Mouse (Mus musculus): ENCODE results near the gene Gm15737. TPM values are rescaled to one million over a fixed set of nuclear protein-coding genes. Genes with fewer than 3 reads are reported as not detected.

Gene Gm15737
- not detected in 2 replicates for polyA plus RNA-seq (2012; rRNA removed)

- DNase-seq, result no peak
- H3K4me1 ChIP-seq (ENCODE audit: control insufficient read depth, insufficient read depth, low read length), result no peaks in the 10 kb centered on the region
- TF ChIP-seq CTCF (IDR thresholded peaks at IDR 0.05; ENCODE audit: borderline replicate concordance, insufficient read depth, low read depth, low read length) (no peak), POLR2A (IDR thresholded peaks at IDR 0.05; ENCODE audit: borderline replicate concordance, insufficient read depth, low read length) (no peak)
- no peaks in the 10 kb centered on the region for H3K27me3 ChIP-seq (ENCODE audit: control insufficient read depth, insufficient read depth, low read length)
- WGBS, result 58% methylated on average over 4 of the region's 4 CpGs
- H3K27ac ChIP-seq (ENCODE audit: insufficient read depth, low read length), result no peak within 1 kb of the TSS
- H3K4me3 ChIP-seq (replicated peaks; ENCODE audit: insufficient read depth, low read depth, low read length), result no peak within 1 kb of the TSS
Observed at GRCm38 (mm10) chr6:92869089-92869581, at the start of gene Gm15737. Gm15737 (plus strand) TSS chr6:92869357.

GRCm38 (mm10) chr6:92821606-92822005 is 47.6 kb upstream of the Gm15737 start:
- H3K4me1 ChIP-seq (ENCODE audit: control insufficient read depth, insufficient read depth, low read length), result no peaks in the 10 kb centered on the region
- H3K4me3 ChIP-seq (replicated peaks; ENCODE audit: insufficient read depth, low read depth, low read length), result no peak overlapping the region
- no peak overlapping the region for H3K27ac ChIP-seq (ENCODE audit: insufficient read depth, low read length)
- no peak for DNase-seq
- 40% methylated on average over 5 of the region's 5 CpGs for WGBS
- TF ChIP-seq POLR2A (IDR thresholded peaks at IDR 0.05; ENCODE audit: borderline replicate concordance, insufficient read depth, low read length), result no peak
- no peak for TF ChIP-seq CTCF (IDR thresholded peaks at IDR 0.05; ENCODE audit: borderline replicate concordance, insufficient read depth, low read depth, low read length)
- H3K27me3 ChIP-seq (ENCODE audit: control insufficient read depth, insufficient read depth, low read length), result no peaks in the 10 kb centered on the region

DNA sequence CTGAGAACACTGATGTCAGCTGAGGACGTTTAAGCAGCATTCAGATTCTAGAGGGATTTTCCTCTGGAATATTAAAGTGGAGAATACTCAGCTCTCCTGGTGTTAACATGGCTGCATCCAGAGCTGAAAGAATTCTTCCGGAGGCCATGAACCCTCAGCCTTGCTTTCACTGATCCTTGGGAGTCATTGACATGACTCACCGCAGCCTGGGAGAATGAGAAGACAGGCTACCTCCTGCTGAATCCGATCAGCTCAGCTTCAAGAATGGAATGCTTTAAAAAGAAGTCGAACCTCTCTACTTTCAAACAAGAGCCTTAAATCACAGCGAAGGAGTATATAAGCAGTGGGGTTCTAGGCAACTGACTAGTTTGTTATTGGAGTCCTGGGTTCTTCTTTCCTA is 47.2 kb upstream of the Gm15737 start:
- Histone ChIP-seq H3K27me3 (ENCODE audit: control insufficient read depth, insufficient read depth, low read length) (no peaks in the 10 kb centered on the region), H3K27ac (ENCODE audit: insufficient read depth, low read length) (no peak overlapping the region), H3K4me1 (ENCODE audit: control insufficient read depth, insufficient read depth, low read length) (no peaks in the 10 kb centered on the region), H3K4me3 (replicated peaks; ENCODE audit: insufficient read depth, low read depth, low read length) (no peak overlapping the region)
- TF ChIP-seq POLR2A (IDR thresholded peaks at IDR 0.05; ENCODE audit: borderline replicate concordance, insufficient read depth, low read length) (no peak), CTCF (IDR thresholded peaks at IDR 0.05; ENCODE audit: borderline replicate concordance, insufficient read depth, low read depth, low read length) (no peak)
- 48% methylated on average over 6 of the region's 6 CpGs for WGBS
- no peak for DNase-seq

DNA sequence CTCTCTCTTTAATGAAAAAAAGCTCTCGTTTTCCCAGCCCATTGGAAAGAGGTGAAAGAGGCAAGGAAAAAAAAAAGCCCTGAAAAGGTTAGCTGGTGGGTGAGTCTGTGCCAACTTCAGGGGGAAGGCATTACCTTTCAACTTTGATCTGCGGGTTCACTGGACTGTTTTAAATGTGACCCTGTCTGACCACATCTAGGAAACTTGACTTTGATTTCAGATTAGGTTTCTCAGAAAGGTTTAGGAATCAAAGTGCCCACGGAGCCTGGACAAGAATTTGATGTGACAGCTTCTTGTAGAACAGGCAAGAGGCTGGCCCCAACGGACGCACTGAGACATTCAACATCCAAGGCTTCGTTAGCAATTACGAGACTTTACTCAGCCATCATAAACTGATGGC is 45.2 kb upstream of the Gm15737 start:
- Histone ChIP-seq H3K4me3 (replicated peaks; ENCODE audit: insufficient read depth, low read depth, low read length) (no peak overlapping the region), H3K4me1 (ENCODE audit: control insufficient read depth, insufficient read depth, low read length) (no peaks in the 10 kb centered on the region), H3K27ac (ENCODE audit: insufficient read depth, low read length) (no peak overlapping the region), H3K27me3 (ENCODE audit: control insufficient read depth, insufficient read depth, low read length) (no peaks in the 10 kb centered on the region)
- no peak for TF ChIP-seq CTCF (IDR thresholded peaks at IDR 0.05; ENCODE audit: borderline replicate concordance, insufficient read depth, low read depth, low read length)
- no peak for TF ChIP-seq POLR2A (IDR thresholded peaks at IDR 0.05; ENCODE audit: borderline replicate concordance, insufficient read depth, low read length)
- no peak for DNase-seq
- WGBS, result 55% methylated on average over 7 of the region's 7 CpGs

DNA sequence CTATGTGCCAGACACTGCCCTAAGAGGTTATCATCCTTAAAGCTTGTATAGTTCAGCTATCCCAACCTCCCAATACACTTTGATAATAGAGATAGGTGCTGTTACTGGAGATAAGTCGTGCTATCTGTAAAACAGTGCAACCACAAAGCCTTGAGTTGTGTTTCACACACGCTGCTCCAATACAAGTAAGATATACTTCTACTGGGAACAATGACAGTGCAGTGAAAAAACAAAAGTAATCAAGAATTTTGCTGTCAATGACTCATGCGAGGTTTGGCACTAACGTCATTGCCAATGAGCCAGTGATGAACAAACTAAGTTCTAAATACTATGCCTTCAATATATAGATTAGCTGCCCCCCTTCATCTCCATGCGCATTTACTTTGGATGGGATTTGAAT is 42.6 kb upstream of the Gm15737 start:
- no peaks in the 10 kb centered on the region for H3K27me3 ChIP-seq (ENCODE audit: control insufficient read depth, insufficient read depth, low read length)
- no peak overlapping the region for H3K27ac ChIP-seq (ENCODE audit: insufficient read depth, low read length)
- no peak for DNase-seq
- H3K4me3 ChIP-seq (replicated peaks; ENCODE audit: insufficient read depth, low read depth, low read length), result no peak overlapping the region
- no peak for TF ChIP-seq CTCF (IDR thresholded peaks at IDR 0.05; ENCODE audit: borderline replicate concordance, insufficient read depth, low read depth, low read length)
- no peak for TF ChIP-seq POLR2A (IDR thresholded peaks at IDR 0.05; ENCODE audit: borderline replicate concordance, insufficient read depth, low read length)
- no peaks in the 10 kb centered on the region for H3K4me1 ChIP-seq (ENCODE audit: control insufficient read depth, insufficient read depth, low read length)
- WGBS, result 92% methylated on average over 5 of the region's 5 CpGs

DNA sequence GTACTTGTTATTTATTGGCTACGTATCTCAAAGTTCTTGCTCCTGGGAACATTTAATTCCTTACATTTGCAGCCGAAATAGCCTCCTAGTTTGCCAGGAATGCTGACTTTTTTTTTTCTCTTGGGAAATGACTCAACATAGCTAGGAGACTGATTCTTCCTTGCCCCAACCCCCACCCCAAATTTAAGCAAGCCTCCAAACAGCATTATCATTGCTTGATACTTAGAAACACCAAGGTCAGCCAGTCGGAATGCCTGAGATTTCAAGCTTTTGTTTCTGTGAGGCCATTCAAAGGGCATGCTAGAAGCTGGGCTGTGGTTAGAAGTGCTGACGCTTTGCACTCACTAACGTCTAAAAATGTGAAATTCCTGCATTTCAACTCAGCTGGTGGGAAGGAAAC is 41.8 kb upstream of the Gm15737 start:
- Histone ChIP-seq H3K27me3 (ENCODE audit: control insufficient read depth, insufficient read depth, low read length) (no peaks in the 10 kb centered on the region), H3K4me3 (replicated peaks; ENCODE audit: insufficient read depth, low read depth, low read length) (no peak overlapping the region), H3K27ac (ENCODE audit: insufficient read depth, low read length) (no peak overlapping the region), H3K4me1 (ENCODE audit: control insufficient read depth, insufficient read depth, low read length) (no peaks in the 10 kb centered on the region)
- 71% methylated on average over 5 of the region's 5 CpGs for WGBS
- DNase-seq, result no peak
- TF ChIP-seq POLR2A (IDR thresholded peaks at IDR 0.05; ENCODE audit: borderline replicate concordance, insufficient read depth, low read length), result no peak
- no peak for TF ChIP-seq CTCF (IDR thresholded peaks at IDR 0.05; ENCODE audit: borderline replicate concordance, insufficient read depth, low read depth, low read length)

DNA sequence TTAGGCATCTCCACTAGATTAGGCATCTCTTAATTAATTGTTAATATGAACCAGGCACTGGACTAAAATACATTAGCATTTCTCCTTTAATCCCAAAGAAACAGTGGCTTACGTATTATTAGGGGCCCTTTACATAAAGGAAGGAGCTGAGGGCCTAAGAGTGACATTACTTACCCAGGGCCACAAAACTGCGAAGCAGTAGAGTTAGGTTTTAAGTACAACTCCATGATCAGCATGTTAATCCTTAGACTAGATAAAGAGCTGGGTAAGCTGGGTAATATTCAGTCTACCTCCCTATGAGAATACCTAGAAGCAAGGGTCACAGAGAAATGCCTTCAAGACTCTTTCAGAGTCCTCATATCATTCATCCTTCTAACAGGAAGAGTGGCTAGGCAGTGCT is 40.0 kb upstream of the Gm15737 start:
- H3K4me1 ChIP-seq (ENCODE audit: control insufficient read depth, insufficient read depth, low read length), result no peaks in the 10 kb centered on the region
- no peak for TF ChIP-seq CTCF (IDR thresholded peaks at IDR 0.05; ENCODE audit: borderline replicate concordance, insufficient read depth, low read depth, low read length)
- DNase-seq, result no peak
- H3K27me3 ChIP-seq (ENCODE audit: control insufficient read depth, insufficient read depth, low read length), result no peaks in the 10 kb centered on the region
- no peak overlapping the region for H3K4me3 ChIP-seq (replicated peaks; ENCODE audit: insufficient read depth, low read depth, low read length)
- no peak overlapping the region for H3K27ac ChIP-seq (ENCODE audit: insufficient read depth, low read length)
- over 99% methylated on average over 2 of the region's 2 CpGs for WGBS

DNA sequence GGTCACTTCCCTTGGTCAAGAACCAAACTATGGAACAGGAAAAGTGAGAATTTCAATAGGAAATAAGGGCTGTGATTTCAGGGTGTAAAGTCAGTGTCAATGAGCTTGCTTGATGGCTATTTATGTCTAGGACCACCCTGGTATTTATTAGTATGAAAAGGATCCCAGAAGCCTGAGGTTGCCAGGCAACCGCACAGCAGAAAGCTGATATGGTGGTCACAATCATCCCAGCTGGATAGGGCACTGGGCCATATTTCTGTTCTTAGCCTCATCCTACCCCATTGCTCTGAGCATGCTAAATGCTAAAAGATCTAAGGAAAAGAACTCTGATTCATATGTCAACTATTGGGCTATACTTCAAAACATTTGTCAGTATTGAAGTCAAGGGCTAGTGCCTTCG is 38.1 kb upstream of the Gm15737 start:
- Histone ChIP-seq H3K27ac (ENCODE audit: insufficient read depth, low read length) (no peak overlapping the region), H3K4me3 (replicated peaks; ENCODE audit: insufficient read depth, low read depth, low read length) (no peak overlapping the region), H3K4me1 (ENCODE audit: control insufficient read depth, insufficient read depth, low read length) (no peaks in the 10 kb centered on the region), H3K27me3 (ENCODE audit: control insufficient read depth, insufficient read depth, low read length) (no peaks in the 10 kb centered on the region)
- TF ChIP-seq CTCF (IDR thresholded peaks at IDR 0.05; ENCODE audit: borderline replicate concordance, insufficient read depth, low read depth, low read length) (no peak), POLR2A (IDR thresholded peaks at IDR 0.05; ENCODE audit: borderline replicate concordance, insufficient read depth, low read length) (no peak)
- no peak for DNase-seq
- 47% methylated on average over 2 of the region's 2 CpGs for whole genome bisulfite sequencing
